Comparison of ENCODE assay signal across 23 mouse cellular contexts in the genomic region with DNA sequence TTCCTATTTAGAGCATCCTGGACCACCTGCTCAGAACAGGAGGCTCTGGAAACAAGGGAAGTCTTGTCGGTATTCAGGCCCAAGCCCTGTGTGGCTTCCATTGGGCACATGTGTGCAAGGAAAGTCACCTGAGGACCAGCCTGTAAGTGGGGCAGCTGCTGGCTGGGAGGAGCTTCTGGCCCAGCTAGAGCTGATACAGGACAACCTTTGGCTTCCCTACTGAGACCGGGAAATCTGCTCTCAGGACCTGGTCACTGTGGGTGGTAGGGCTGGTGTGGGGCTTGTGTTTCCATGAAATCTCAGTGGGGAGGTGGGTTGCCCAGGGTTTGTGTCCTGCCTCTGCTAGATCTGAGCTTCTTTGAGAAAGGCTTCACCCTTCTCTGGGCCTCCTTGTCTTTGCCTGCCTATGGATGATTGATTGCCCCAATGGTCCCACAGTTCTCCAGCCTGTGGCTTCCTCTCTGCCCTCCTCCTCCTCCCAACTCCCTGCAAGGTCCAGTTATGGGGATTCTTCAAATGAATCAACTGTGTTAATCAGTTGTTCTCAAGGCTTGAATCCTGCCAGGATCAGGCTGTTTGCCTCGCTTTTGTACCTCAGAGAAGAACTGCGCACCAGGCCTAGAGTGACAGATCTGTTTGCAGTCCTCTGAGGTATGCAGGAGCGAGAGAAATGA. TPM values are rescaled to one million over a fixed set of nuclear protein-coding genes. Genes with fewer than 3 reads are reported as not detected.
DNase-seq lines count a peak whose midpoint lies in the region; ATAC-seq and TF ChIP-seq lines count a peak whose summit lies in the region.
"Had no signal": no experiment of that assay in that cellular context is flagged by ENCODE, and none has a peak within 500 bp of the region (broad histone marks: within the 10 kb centered on the region; RNA-seq: fewer than 3 reads in every experiment).

No protein-coding gene starts in this region.

- no peak overlapping the region for H3K4me2 ChIP-seq in midbrain, postnatal 0 days (ENCODE audit: low read depth, low read length, poor library complexity, severe bottlenecking)
- peak overlapping the region; percentile 96 for H3K4me2 ChIP-seq in liver, embryonic 13.5 days
- H3K4me2 ChIP-seq: embryonic facial prominence, embryonic 13.5 days; forebrain, embryonic 13.5 days; limb, embryonic 12.5 days; neural tube, embryonic 13.5 days had no signal

- H3K9me3 ChIP-seq in heart, embryonic 10.5 days = no peaks in the 10 kb centered on the region
- H3K9me3 ChIP-seq in midbrain, embryonic 10.5 days (replicated peaks) = no peaks in the 10 kb centered on the region
- no peaks in the 10 kb centered on the region for H3K9me3 ChIP-seq in midbrain, postnatal 0 days (ENCODE audit: low read length)
- no peaks in the 10 kb centered on the region for H3K9me3 ChIP-seq in liver, embryonic 13.5 days (replicated peaks)
- H3K9me3 ChIP-seq: embryonic facial prominence, embryonic 13.5 days; forebrain, embryonic 13.5 days; limb, embryonic 12.5 days; neural tube, embryonic 13.5 days had no signal

- no peak for ATAC-seq in midbrain, postnatal 0 days (ENCODE audit: low FRiP score)
- ATAC-seq in liver, embryonic 13.5 days (ENCODE audit: low read depth) = peak; percentile 10; the same call in 1 of the 2 replicates
- ATAC-seq: forebrain, embryonic 13.5 days; inflammation-experienced regulatory T-cells, adult 6 months; lung, postnatal 0 days; midbrain, embryonic 16.5 days; Patski had no signal

- H3K9ac ChIP-seq in midbrain, postnatal 0 days (replicated peaks; ENCODE audit: low read length, poor library complexity, severe bottlenecking) = no peak overlapping the region
- peak overlapping the region; percentile 92 for H3K9ac ChIP-seq in liver, embryonic 13.5 days
- H3K9ac ChIP-seq: embryonic facial prominence, embryonic 13.5 days; forebrain, embryonic 13.5 days; limb, embryonic 12.5 days; neural tube, embryonic 13.5 days had no signal

- DNase-seq in heart, embryonic 10.5 days (ENCODE audit: low spot score) = no peak
- DNase-seq in heart, postnatal 14 days = no peak
- no peak for DNase-seq in midbrain, embryonic 10.5 days (ENCODE audit: low spot score)
- no peak for DNase-seq in midbrain, postnatal 0 days (ENCODE audit: low spot score)
- DNase-seq in liver, embryonic 13.5 days = peak; percentile 44
- DNase-seq in cerebellum, adult 9-10 months = no peak
- no peak for DNase-seq in thymus, postnatal 0 days (ENCODE audit: low spot score)
- DNase-seq: cerebellum, adult 11-12 months; thymus, postnatal 25 days had no signal

- peaks cover 21% of the 10 kb centered on the region for H3K27me3 ChIP-seq in heart, embryonic 10.5 days (ENCODE audit: insufficient read depth, poor library complexity, severe bottlenecking)
- peaks cover 32% of the 10 kb centered on the region for H3K27me3 ChIP-seq in midbrain, embryonic 10.5 days (ENCODE audit: low read depth, poor library complexity, severe bottlenecking)
- peaks cover 11% of the 10 kb centered on the region for H3K27me3 ChIP-seq in midbrain, postnatal 0 days (ENCODE audit: insufficient read depth, low read length)
- peaks cover 30% of the 10 kb centered on the region for H3K27me3 ChIP-seq in liver, embryonic 13.5 days

- 54% methylated on average over 5 of the region's 5 CpGs for WGBS in heart, embryonic 10.5 days
- WGBS in midbrain, embryonic 10.5 days = 73% methylated on average over 5 of the region's 5 CpGs
- WGBS in midbrain, postnatal 0 days = 74% methylated on average over 5 of the region's 5 CpGs
- WGBS in liver, embryonic 13.5 days (ENCODE audit: insufficient replicate concordance) = 63% methylated on average over 5 of the region's 5 CpGs

- H3K4me3 ChIP-seq in heart, embryonic 10.5 days = peak overlapping the region; percentile 39
- H3K4me3 ChIP-seq in midbrain, embryonic 10.5 days = no peak overlapping the region
- no peak overlapping the region for H3K4me3 ChIP-seq in midbrain, postnatal 0 days (ENCODE audit: low read depth, low read length)
- peak overlapping the region; percentile 68 for H3K4me3 ChIP-seq in liver, embryonic 13.5 days (replicated peaks)
- H3K4me3 ChIP-seq: embryonic facial prominence, embryonic 13.5 days; forebrain, embryonic 13.5 days; limb, embryonic 12.5 days; neural tube, embryonic 13.5 days had no signal

- H3K36me3 ChIP-seq in heart, embryonic 10.5 days = no peaks in the 10 kb centered on the region
- H3K36me3 ChIP-seq in midbrain, embryonic 10.5 days = no peaks in the 10 kb centered on the region
- no peaks in the 10 kb centered on the region for H3K36me3 ChIP-seq in midbrain, postnatal 0 days (ENCODE audit: insufficient read depth, low read length)
- H3K36me3 ChIP-seq in liver, embryonic 13.5 days = peaks cover 34% of the 10 kb centered on the region
- H3K36me3 ChIP-seq: embryonic facial prominence, embryonic 13.5 days; limb, embryonic 12.5 days; neural tube, embryonic 13.5 days had no signal

- intact Hi-C loops in heart, postnatal 14 days (cut with DNase I) = no loop called here

- no peak for TF ChIP-seq CTCF in midbrain, postnatal 0 days (IDR thresholded peaks at IDR 0.05)

- peaks cover 75% of the 10 kb centered on the region for H3K4me1 ChIP-seq in heart, embryonic 10.5 days
- H3K4me1 ChIP-seq in midbrain, embryonic 10.5 days = peaks cover 12% of the 10 kb centered on the region
- no peaks in the 10 kb centered on the region for H3K4me1 ChIP-seq in midbrain, postnatal 0 days (ENCODE audit: insufficient read depth, low read length)
- H3K4me1 ChIP-seq in liver, embryonic 13.5 days (replicated peaks) = peaks cover 99% of the 10 kb centered on the region
- H3K4me1 ChIP-seq: embryonic facial prominence, embryonic 13.5 days; forebrain, embryonic 13.5 days; limb, embryonic 12.5 days; neural tube, embryonic 13.5 days had no signal

- H3K27ac ChIP-seq in heart, embryonic 10.5 days = peak overlapping the region; percentile 93
- 0 out of 2 replicates have a peak overlapping the region, but pooled peaks have one; percentile 69 for H3K27ac ChIP-seq in midbrain, embryonic 10.5 days (replicated peaks)
- no peak overlapping the region for H3K27ac ChIP-seq in midbrain, postnatal 0 days (ENCODE audit: low read depth, low read length)
- peak overlapping the region; percentile 97 for H3K27ac ChIP-seq in liver, embryonic 13.5 days
- H3K27ac ChIP-seq: embryonic facial prominence, embryonic 13.5 days; forebrain, embryonic 13.5 days; neural tube, embryonic 13.5 days had no signal

RNA-seq across cellular contexts. Expression of gene Adra2b, which starts 6.8 kb away (rescaled TPM):
- 9.2 and 10.1 TPM in 2 replicates for polyA plus RNA-seq in heart, embryonic 10.5 days (2016; fragmentation: Nextera tagmentation; extraction: Ambion mirVana)
- 1 to 10 TPM; 1.4 to 1.9 TPM for total RNA-seq in heart, postnatal 14 days (2021)
- 2.6 and 2.8 TPM in 2 replicates for polyA plus RNA-seq in midbrain, embryonic 10.5 days (2016; fragmentation: Nextera tagmentation; extraction: Ambion mirVana)
- total RNA-seq in midbrain, postnatal 0 days (2014; rRNA removed) = 0.66 and 0.71 TPM in 2 replicates
- polyA plus RNA-seq in midbrain, postnatal 0 days (2015; fragmentation: Nextera tagmentation; extraction: Ambion mirVana) = 0.54 and 0.68 TPM in 2 replicates
- 29.4 and 32.4 TPM in 2 replicates for polyA plus RNA-seq in liver, embryonic 13.5 days (2015; fragmentation: Nextera tagmentation; extraction: Ambion mirVana)
- 0.47 and 0.50 TPM in 2 replicates for polyA plus RNA-seq in thymus, postnatal 0 days (2015; fragmentation: Nextera tagmentation; extraction: Ambion mirVana)
- total RNA-seq: granulocyte monocyte progenitor cell, adult 5-6 weeks; megakaryocyte, adult 5-6 weeks had no signal
- polyA plus RNA-seq: Patski had no signal

RNA-seq across cellular contexts. Expression of gene Astl, which starts 31.4 kb away (rescaled TPM):
- 0.08 TPM in 1 of 2 replicates, not detected in the other for polyA plus RNA-seq in heart, embryonic 10.5 days (2016; fragmentation: Nextera tagmentation; extraction: Ambion mirVana)
- not detected for total RNA-seq in heart, postnatal 14 days (2021)
- polyA plus RNA-seq in midbrain, embryonic 10.5 days (2016; fragmentation: Nextera tagmentation; extraction: Ambion mirVana) = not detected in 2 replicates
- not detected in 2 replicates for total RNA-seq in midbrain, postnatal 0 days (2014; rRNA removed)
- polyA plus RNA-seq in midbrain, postnatal 0 days (2015; fragmentation: Nextera tagmentation; extraction: Ambion mirVana) = not detected in 2 replicates
- polyA plus RNA-seq in liver, embryonic 13.5 days (2015; fragmentation: Nextera tagmentation; extraction: Ambion mirVana) = not detected in 2 replicates
- 0.14 and 0.39 TPM in 2 replicates for polyA plus RNA-seq in thymus, postnatal 0 days (2015; fragmentation: Nextera tagmentation; extraction: Ambion mirVana)
- total RNA-seq: common myeloid progenitor, adult 5-6 weeks; layer of hippocampus, adult 18-20 months; left cerebral cortex, adult 18-20 months had no signal
- polyA plus RNA-seq: forebrain, embryonic 13.5 days; limb, embryonic 12.5 days; lung, postnatal 0 days; midbrain, embryonic 16.5 days; neural tube, embryonic 13.5 days; Patski had no signal

RNA-seq across cellular contexts. Expression of gene Dusp2, which starts 33.9 kb away (rescaled TPM):
- polyA plus RNA-seq in heart, embryonic 10.5 days (2016; fragmentation: Nextera tagmentation; extraction: Ambion mirVana) = 14.1 and 15.7 TPM in 2 replicates
- total RNA-seq in heart, postnatal 14 days (2021) = 1 to 10 TPM; 1.0 to 4.0 TPM
- polyA plus RNA-seq in midbrain, embryonic 10.5 days (2016; fragmentation: Nextera tagmentation; extraction: Ambion mirVana) = 3.2 and 3.9 TPM in 2 replicates
- total RNA-seq in midbrain, postnatal 0 days (2014; rRNA removed) = 10.8 and 18.0 TPM in 2 replicates
- polyA plus RNA-seq in midbrain, postnatal 0 days (2015; fragmentation: Nextera tagmentation; extraction: Ambion mirVana) = 23.0 and 23.6 TPM in 2 replicates
- polyA plus RNA-seq in liver, embryonic 13.5 days (2015; fragmentation: Nextera tagmentation; extraction: Ambion mirVana) = 2.7 and 2.8 TPM in 2 replicates
- 145 and 188 TPM in 2 replicates for polyA plus RNA-seq in thymus, postnatal 0 days (2015; fragmentation: Nextera tagmentation; extraction: Ambion mirVana)

RNA-seq across cellular contexts. Expression of gene Gpat2, which starts 55.2 kb away (rescaled TPM):
- polyA plus RNA-seq in heart, embryonic 10.5 days (2016; fragmentation: Nextera tagmentation; extraction: Ambion mirVana) = 0.28 and 0.71 TPM in 2 replicates
- total RNA-seq in heart, postnatal 14 days (2021) = under 1 TPM in 1 of 2 experiments, not detected in 1; 0.12 TPM
- polyA plus RNA-seq in midbrain, embryonic 10.5 days (2016; fragmentation: Nextera tagmentation; extraction: Ambion mirVana) = 0.10 and 0.29 TPM in 2 replicates
- 0.09 and 0.55 TPM in 2 replicates for total RNA-seq in midbrain, postnatal 0 days (2014; rRNA removed)
- polyA plus RNA-seq in midbrain, postnatal 0 days (2015; fragmentation: Nextera tagmentation; extraction: Ambion mirVana) = 0.16 and 0.23 TPM in 2 replicates
- 0.35 and 0.39 TPM in 2 replicates for polyA plus RNA-seq in liver, embryonic 13.5 days (2015; fragmentation: Nextera tagmentation; extraction: Ambion mirVana)
- 1.1 and 1.3 TPM in 2 replicates for polyA plus RNA-seq in thymus, postnatal 0 days (2015; fragmentation: Nextera tagmentation; extraction: Ambion mirVana)
- total RNA-seq: common myeloid progenitor, adult 5-6 weeks; granulocyte monocyte progenitor cell, adult 5-6 weeks; hematopoietic stem cell, adult 5-6 weeks; megakaryocyte, adult 5-6 weeks had no signal

Comparison
In these comparisons a context has a peak if more than half of its experiments do, and no peak if none do; other contexts are left out.
1. H3K4me3 ChIP-seq: peak in heart, embryonic 10.5 days (single experiment) and liver, embryonic 13.5 days (single experiment); none in midbrain, embryonic 10.5 days (single experiment) and midbrain, postnatal 0 days (single experiment).